Mouse (Mus musculus) testis, adult 10 weeks (tissue): ENCODE measurements around the gene Cbl. TPM values are rescaled to one million over a fixed set of nuclear protein-coding genes. Genes with fewer than 3 reads are reported as not detected.

Experiments
- polyA plus RNA-seq: library from polyadenylated mRNA; stranded (reverse); fragments of 350-450 nt; fragmentation: Illumina TruSeq; extraction: RNeasy Lipid Tissue Mini Kit (QIAGEN cat#74804); gene quantifications from one replicate; pipeline ENCODE4 v1.2.3, GENCODE M21; 2014; ENCODE audit warnings: low read depth, low replicate concordance

The Cbl gene
- 55.7 TPM for polyA plus RNA-seq

DNA sequence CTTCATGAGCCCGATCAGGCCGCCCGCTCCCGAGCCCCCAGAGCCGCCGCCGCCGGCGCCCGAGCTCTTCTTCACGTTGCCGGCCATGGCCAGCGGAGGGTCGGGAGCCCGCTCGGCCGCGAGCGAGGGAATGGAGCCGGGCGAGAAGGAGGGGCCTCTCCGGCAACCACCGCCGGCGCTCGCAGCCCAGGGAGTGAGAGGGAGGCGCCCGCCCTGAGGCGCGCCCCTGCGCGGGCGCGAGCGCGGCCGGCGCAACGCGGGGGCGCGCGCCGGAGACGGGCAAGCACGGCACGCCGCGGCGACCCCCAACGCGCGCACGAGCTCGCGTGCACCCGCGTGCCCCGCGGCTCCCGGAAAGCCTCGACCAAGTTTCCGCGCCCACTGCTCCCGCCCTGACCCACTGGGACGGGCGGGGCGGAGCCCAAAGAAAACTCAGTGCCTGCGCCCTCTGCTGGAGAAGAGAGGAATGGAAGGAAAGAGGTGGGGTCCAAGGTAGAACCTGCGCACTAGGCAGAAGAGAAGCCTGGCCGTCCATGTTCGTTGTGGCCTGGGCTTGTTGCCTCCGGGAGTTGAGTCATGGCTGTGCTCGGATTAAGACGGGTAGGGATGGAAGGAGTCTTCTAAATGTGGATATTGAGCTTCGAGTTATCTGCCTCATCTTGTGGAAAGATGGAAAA, at the start of gene Cbl:
Cbl (minus strand) TSS at position 248 of the 677 bp plus-strand sequence.

DNA sequence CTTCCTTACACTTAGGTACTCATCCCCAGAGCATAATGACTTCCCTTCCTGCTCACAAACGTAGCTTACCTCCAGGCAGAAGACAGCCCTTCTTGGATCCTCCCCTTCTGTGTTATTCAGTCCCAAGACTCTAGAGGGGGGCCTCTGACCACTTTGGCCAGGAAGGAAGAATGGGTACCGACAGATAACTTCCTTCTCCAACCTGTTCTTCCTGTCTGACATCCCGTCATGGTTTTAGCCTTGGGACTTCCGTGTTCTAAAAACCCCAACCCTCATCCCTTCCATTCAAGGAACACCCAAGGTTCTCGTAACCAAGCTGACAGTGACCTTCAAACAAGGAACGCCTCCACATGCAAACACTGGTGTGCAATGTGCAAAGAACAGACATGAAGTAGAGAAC, 34.6 kb upstream of the Cbl start, which contains the start of gene Nlrx1:
Nlrx1 (minus strand) TSS at position 168 of the 400 bp plus-strand sequence.

DNA sequence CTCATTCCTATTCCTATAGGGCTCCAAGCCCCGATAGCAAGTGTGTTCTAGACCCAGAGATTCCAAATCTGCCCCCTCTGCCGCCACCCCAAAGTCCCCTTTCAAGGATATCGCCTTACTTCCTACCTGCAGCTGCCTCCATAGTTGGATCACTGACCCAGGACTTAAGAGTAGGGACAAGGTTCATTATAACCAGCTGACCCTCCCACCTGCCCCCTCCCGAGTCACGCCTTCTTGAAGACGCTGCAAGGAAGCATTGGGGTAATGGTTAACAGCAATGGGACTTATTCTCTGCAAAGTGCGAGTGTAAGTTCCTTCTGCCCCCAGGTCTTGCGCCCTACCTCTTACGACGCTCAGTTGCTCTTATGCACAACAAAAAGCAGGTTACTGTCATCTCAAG, 17.5 kb upstream of the Cbl start, which contains the start of gene Pdzd3:
Pdzd3 (minus strand) TSS at position 158 of the 400 bp plus-strand sequence.

DNA sequence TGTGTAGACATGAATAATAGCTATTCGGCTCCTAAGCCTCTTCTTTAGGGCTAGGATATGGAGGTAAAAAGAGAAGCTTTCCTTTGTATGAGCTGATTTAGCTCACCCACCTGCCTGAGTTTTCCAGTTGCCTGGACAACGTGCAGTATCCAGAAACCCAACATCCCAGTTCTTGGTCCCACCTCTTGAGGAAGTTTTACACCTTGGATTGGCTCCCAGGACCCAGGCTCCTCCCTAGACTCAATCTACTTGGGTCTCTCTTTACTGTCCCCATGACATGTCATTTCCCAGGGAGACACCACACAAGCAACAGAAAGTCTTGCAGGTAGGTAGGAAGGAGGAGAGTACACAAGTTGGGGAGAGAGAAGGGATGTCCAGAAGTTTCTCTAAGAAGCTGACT, 6.5 kb upstream of the Cbl start, which contains the start of gene Ccdc153:
Ccdc153 (plus strand) TSS at position 278 of the 400 bp plus-strand sequence.

DNA sequence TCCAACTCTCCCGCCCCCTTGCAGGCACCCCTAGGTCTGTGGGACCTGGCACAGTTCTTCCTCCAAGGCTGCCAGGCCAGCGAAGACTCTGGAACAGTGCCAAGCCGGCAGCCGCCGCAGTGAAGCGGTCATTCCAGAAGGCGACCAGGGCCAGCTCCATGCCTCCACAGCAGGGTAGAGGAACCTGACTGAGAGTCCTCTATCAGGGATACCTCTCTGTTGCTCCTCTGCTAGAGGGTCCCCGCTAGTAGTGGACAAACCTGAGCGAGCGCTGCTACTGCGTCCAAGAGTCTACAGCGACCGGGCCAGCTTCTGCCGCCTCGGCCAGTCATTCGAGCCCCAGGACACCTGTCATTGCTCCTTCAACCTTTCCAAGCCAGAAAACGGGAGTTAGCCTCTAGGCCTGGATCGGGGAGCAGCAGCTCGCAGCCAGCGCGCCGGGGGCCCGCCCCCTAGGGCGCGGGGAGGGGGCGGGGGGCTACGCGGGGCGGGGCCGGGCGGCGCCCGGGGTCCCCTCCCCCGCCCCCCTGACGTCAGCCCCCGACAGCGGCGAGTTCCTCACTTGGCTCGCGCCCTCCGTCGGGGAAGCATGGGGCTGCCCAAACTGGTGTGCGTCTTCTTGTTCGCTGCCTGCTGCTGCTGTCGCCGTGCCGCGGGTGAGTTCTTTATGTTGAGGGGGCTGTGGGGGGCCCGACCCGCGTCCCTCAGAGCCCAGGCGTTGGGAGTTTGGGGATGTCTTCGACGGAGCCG, 99.6 kb downstream of the Cbl start, which contains the start of gene Mcam:
Mcam (plus strand) TSS at position 369 of the 750 bp plus-strand sequence.

DNA sequence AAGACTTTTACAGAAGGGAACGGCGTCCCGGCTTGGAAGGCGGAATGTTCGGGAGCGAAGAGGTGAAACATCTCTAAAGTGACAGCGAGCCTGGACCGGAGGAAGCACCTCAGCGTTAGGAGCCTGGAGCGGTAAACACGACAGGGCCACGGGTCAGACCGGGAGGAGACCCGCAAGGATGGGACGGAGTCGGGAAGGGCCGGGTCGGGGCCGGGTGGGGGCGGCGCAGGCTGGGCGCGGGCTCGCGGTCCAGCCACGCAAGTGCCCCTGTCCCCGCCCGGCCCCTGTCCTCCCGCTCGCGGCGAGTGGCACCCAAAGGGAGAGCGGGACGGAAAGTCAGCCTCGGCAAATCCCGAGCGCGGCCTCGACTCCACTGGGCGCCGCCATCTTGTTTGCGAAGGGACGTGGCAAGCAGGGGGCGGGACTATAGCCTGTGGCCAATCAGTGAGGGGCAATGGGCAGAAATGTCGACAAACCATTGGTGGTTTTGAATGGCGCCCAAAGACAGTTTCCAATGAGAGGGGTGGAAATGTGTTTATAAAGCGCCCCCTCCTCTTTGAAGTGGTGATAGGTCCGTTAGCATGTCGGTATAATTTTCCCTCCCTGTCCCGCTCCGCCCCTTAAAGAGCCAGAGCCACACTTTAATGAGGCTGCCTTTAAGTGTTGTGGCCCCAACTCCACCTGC, 120.6 kb downstream of the Cbl start, which contains the start of the genes Gm49380 and Rnf26:
Gm49380 (minus strand) TSS at position 396 of the 685 bp plus-strand sequence.
Rnf26 (minus strand) TSS at position 413 of the 685 bp plus-strand sequence.

DNA sequence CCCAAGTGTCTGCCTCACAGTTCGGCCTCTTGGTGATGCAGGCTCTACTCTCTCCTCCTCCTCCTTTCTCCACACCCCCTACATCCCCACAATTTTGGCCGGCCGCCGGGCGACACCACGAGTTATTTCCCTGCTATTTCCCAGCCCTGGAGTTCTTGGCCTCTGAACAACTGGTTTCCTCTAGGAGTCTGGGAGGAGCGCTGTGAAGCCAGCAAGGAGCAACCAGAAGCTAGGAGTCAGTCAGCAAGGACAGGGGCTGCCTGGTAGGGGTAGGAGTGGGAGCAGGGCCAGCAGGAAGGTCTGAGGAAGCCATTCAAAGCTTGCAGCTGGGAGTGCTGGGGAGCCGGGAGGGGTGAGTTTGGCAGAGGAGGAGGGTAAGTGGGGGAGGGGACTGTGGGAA, 126.7 kb downstream of the Cbl start, which contains the start of gene C1qtnf5:
C1qtnf5 (plus strand) TSS at position 136 of the 400 bp plus-strand sequence.

DNA sequence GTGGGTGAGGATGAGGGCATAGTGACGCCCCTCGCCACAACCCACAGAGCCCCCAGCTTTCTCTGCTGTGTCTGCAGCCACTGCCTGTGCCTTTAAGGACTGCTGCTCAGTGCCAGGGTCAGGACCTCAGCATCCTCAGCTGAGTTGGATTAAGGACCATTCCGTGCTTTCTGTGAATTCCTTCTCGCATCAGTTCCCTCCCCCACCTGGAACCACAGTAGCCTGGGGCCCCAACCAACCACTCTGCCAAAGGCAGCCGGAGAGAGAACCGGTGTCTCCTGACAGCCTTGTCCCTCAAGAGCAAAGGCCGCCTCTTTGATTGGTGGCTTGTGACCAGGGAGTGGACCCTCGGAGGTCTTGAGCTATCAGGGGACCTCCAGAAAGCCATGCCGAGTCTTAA, 132.4 kb downstream of the Cbl start, which contains the start of gene Mfrp:
Mfrp (plus strand) TSS at position 240 of the 400 bp plus-strand sequence.

Other genes with a start within 250 kb of the Cbl start
- gene Thy1, start 190.7 kb downstream of the Cbl start, polyA plus RNA-seq = not detected
- gene Usp2, start 167.0 kb downstream of the Cbl start, polyA plus RNA-seq = 152 TPM
- gene Mfrp, start 132.3 kb downstream of the Cbl start, polyA plus RNA-seq = 0.14 TPM
- not detected for gene C1qtnf5, start 126.8 kb downstream of the Cbl start, polyA plus RNA-seq
- 0.66 TPM for gene Gm49380, start 120.5 kb downstream of the Cbl start, polyA plus RNA-seq
- 1.6 TPM for gene Rnf26, start 120.5 kb downstream of the Cbl start, polyA plus RNA-seq
- gene Mcam, start 99.6 kb downstream of the Cbl start, polyA plus RNA-seq = 3.1 TPM
- gene Ccdc153, start 6.6 kb upstream of the Cbl start, polyA plus RNA-seq = 0.28 TPM
- not detected for gene Pdzd3, start 17.4 kb upstream of the Cbl start, polyA plus RNA-seq
- not detected for gene Nlrx1, start 34.5 kb upstream of the Cbl start, polyA plus RNA-seq
- gene Abcg4, start 54.6 kb upstream of the Cbl start, polyA plus RNA-seq = not detected
- gene Hinfp, start 71.6 kb upstream of the Cbl start, polyA plus RNA-seq = 8.5 TPM
- 0.56 TPM for gene C2cd2l, start 86.2 kb upstream of the Cbl start, polyA plus RNA-seq
- gene Dpagt1, start 92.0 kb upstream of the Cbl start, polyA plus RNA-seq = 1.9 TPM
- 7.2 TPM for gene H2afx, start 100.6 kb upstream of the Cbl start, polyA plus RNA-seq
- gene Hmbs, start 110.2 kb upstream of the Cbl start, polyA plus RNA-seq = 12.6 TPM
- 7.6 TPM for gene Vps11, start 127.6 kb upstream of the Cbl start, polyA plus RNA-seq
- gene Hyou1, start 145.4 kb upstream of the Cbl start, polyA plus RNA-seq = 30.7 TPM
- gene Slc37a4, start 162.8 kb upstream of the Cbl start, polyA plus RNA-seq = 1.4 TPM
- 518 TPM for gene Rps25, start 173.1 kb upstream of the Cbl start, polyA plus RNA-seq
- 43.6 TPM for gene Trappc4, start 173.6 kb upstream of the Cbl start, polyA plus RNA-seq
- 6.5 TPM for gene Ccdc84, start 184.5 kb upstream of the Cbl start, polyA plus RNA-seq
- 1.3 TPM for gene Foxr1, start 207.1 kb upstream of the Cbl start, polyA plus RNA-seq
- not detected for gene Upk2, start 220.9 kb upstream of the Cbl start, polyA plus RNA-seq
- 0.39 TPM for gene Bcl9l, start 248.8 kb upstream of the Cbl start, polyA plus RNA-seq